Mouse (Mus musculus): ENCODE results near the gene Acox1. TPM values are rescaled to one million over a fixed set of nuclear protein-coding genes. Genes with fewer than 3 reads are reported as not detected.

Acox1 gene
- total and polyA plus RNA-seq, 3 experiments: 17.1 to 21.0 (median 20.4) TPM

DNA sequence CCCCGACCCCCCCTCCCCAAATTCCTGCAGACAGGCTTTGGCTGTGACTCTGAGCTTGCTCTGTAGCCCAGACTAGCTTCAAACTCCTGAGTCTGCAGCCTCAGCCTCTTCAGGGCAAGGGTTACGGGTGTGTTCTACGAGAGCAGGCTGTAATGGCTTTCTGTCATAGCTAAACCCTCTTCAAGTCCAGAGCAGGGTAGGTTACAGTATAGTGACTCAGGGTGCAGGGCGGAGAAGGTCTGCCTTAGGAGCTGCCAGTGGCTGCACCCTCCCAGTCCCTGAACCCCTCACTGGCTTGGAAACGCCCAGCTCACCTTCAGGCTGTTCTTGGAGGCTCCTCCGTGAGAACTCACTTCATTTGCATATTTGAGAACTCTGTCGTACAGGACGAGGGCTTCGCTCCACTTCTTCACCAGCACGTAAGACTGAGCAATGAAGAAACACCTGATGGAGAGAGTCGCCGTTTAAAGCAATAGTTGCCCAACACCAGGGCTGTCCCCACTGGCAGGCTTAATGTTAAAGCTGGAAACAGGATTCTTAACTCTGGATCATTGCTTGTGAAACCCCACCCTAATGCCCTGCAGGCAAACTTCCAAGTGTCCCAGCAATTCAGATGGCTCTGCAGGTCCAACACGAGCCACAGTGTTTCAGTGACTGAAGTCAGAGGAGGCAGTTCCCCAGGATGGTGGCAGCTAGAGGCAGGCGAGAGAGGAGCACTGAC, 48.8 kb upstream of the Acox1 start:
- H3K9me3 ChIP-seq (replicated peaks; ENCODE audit: low read length): no peaks in the 10 kb centered on the region
- no peak overlapping the region for H3K9ac ChIP-seq (ENCODE audit: insufficient read depth, low read depth)
- 0 out of 2 replicates have a peak, but pooled peaks have one; percentile 14 for TF ChIP-seq POLR2A (IDR thresholded peaks at IDR 0.05; ENCODE audit: low read depth, low read length)
- TF ChIP-seq JUND (conservative IDR thresholded peaks at IDR 0.05; ENCODE audit: low read depth, low read length): no peak
- no peak overlapping the region for H3K27ac ChIP-seq (ENCODE audit: insufficient read depth, low read depth)
- H3K79me2 ChIP-seq (replicated peaks; ENCODE audit: control insufficient read depth, extremely low read depth, insufficient read depth, poor library complexity, severe bottlenecking): no peaks in the 10 kb centered on the region
- dilution Hi-C loops (cut with MboI; ENCODE audit: extremely low pct_ligation_motif_present, extremely low pct_unique_long_range_greater_than_20kb, low sequenced_read_pairs): no loop called here
- no peak for DNase-seq (ENCODE audit: extremely low read depth)
- no peak overlapping the region for H3K4me2 ChIP-seq (ENCODE audit: insufficient read depth, low read depth, poor library complexity, severe bottlenecking)
- peaks cover 87 to 99% of the 10 kb centered on the region in 2 experiments for H3K36me3 ChIP-seq (replicated peaks in 1 of 2; ENCODE audit: control insufficient read depth in 1 of 2, insufficient read depth in 1 of 2, low read length in 1 of 2)
- H3K4me1 ChIP-seq (ENCODE audit: control insufficient read depth in 1 of 2, insufficient read depth in 2 of 2): peaks cover 0 to 3% of the 10 kb centered on the region in 2 experiments; a peak in 1 of 4 replicates
- H3K27me3 ChIP-seq (replicated peaks): no peaks in the 10 kb centered on the region
- in situ Hi-C loops (cut with MboI; ENCODE audit: low pct_ligation_motif_present, low pct_unique_long_range_greater_than_20kb, low sequenced_read_pairs): no loop called here
- no peak overlapping the region for H3K4me3 ChIP-seq (replicated peaks in 1 of 3; ENCODE audit: low read depth in 2 of 3, low read length in 2 of 3, poor library complexity in 1 of 3)

- H3K4me1 ChIP-seq (ENCODE audit: control insufficient read depth in 1 of 2, insufficient read depth in 2 of 2): peaks cover 0 to 3% of the 10 kb centered on the region in 2 experiments; a peak in 1 of 4 replicates
- H3K36me3 ChIP-seq (replicated peaks in 1 of 2; ENCODE audit: control insufficient read depth in 1 of 2, insufficient read depth in 1 of 2, low read length in 1 of 2): peaks cover 67 to 81% of the 10 kb centered on the region in 2 experiments
- no peaks in the 10 kb centered on the region for H3K9me3 ChIP-seq (replicated peaks; ENCODE audit: low read length)
- no peak for DNase-seq (ENCODE audit: extremely low read depth)
- dilution Hi-C loops (cut with MboI; ENCODE audit: extremely low pct_ligation_motif_present, extremely low pct_unique_long_range_greater_than_20kb, low sequenced_read_pairs): no loop called here
- in situ Hi-C loops (cut with MboI; ENCODE audit: low pct_ligation_motif_present, low pct_unique_long_range_greater_than_20kb, low sequenced_read_pairs): no loop called here
- H3K27me3 ChIP-seq (replicated peaks): no peaks in the 10 kb centered on the region
- H3K9ac ChIP-seq (ENCODE audit: insufficient read depth, low read depth): no peak overlapping the region
- no peak overlapping the region for H3K27ac ChIP-seq (ENCODE audit: insufficient read depth, low read depth)
- no peaks in the 10 kb centered on the region for H3K79me2 ChIP-seq (replicated peaks; ENCODE audit: control insufficient read depth, extremely low read depth, insufficient read depth, poor library complexity, severe bottlenecking)
- H3K4me2 ChIP-seq (ENCODE audit: insufficient read depth, low read depth, poor library complexity, severe bottlenecking): no peak overlapping the region
- TF ChIP-seq ELF1 (IDR thresholded peaks at IDR 0.05; ENCODE audit: low read depth, low read length): no peak
- TF ChIP-seq RCOR1 (conservative IDR thresholded peaks at IDR 0.05; ENCODE audit: low read depth, low read length): no peak
- TF ChIP-seq USF2 (conservative IDR thresholded peaks at IDR 0.05; ENCODE audit: low read depth, low read length): no peak
- no peak for TF ChIP-seq JUND (conservative IDR thresholded peaks at IDR 0.05; ENCODE audit: low read depth, low read length)
- no peak for TF ChIP-seq ZC3H11A (IDR thresholded peaks at IDR 0.05; ENCODE audit: low read depth, low read length)
- no peak for TF ChIP-seq NRF1 (IDR thresholded peaks at IDR 0.05; ENCODE audit: low read depth, low read length)
- no peak for TF ChIP-seq NELFE (IDR thresholded peaks at IDR 0.05; ENCODE audit: low read depth, low read length)
- TF ChIP-seq CTCF (conservative IDR thresholded peaks at IDR 0.05 in 1 of 2, IDR thresholded peaks at IDR 0.05 in 1 of 2; ENCODE audit: low read depth in 2 of 2, low read length in 2 of 2): no peak
- no peak for TF ChIP-seq UBTF (IDR thresholded peaks at IDR 0.05; ENCODE audit: low read depth, low read length)
- no peak overlapping the region for H3K4me3 ChIP-seq (replicated peaks in 1 of 3; ENCODE audit: low read depth in 2 of 3, low read length in 2 of 3, poor library complexity in 1 of 3)
These were observed 46.8 kb upstream of the Acox1 start for GRCm38 (mm10) chr11:116245616-116246015.

DNA sequence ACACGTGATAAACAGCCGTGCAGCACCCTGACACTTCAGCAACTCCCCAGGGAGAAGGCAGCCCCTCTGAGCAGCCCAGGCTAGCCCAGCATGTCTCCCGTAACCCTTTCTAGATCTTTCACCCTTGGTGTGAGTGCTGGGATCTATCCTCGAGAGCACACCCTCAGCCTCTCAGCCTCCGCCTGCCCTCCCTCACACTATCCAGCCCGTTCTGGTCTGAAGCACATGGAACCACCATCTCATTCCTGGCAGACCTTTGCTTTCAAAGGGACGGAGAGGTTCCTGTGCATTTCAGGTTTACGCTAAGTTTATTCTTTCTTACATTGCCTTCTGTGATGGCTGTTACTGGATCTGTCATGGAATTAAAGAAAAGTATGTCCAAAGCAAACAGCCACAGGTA, 45.7 kb upstream of the Acox1 start:
- Histone ChIP-seq H3K4me3 (replicated peaks in 1 of 3; ENCODE audit: low read depth in 2 of 3, low read length in 2 of 3, poor library complexity in 1 of 3) (no peak overlapping the region), H3K27me3 (replicated peaks) (no peaks in the 10 kb centered on the region), H3K36me3 (replicated peaks in 1 of 2; ENCODE audit: control insufficient read depth in 1 of 2, insufficient read depth in 1 of 2, low read length in 1 of 2) (peaks cover 57 to 70% of the 10 kb centered on the region in 2 experiments), H3K79me2 (replicated peaks; ENCODE audit: control insufficient read depth, extremely low read depth, insufficient read depth, poor library complexity, severe bottlenecking) (no peaks in the 10 kb centered on the region), H3K4me2 (ENCODE audit: insufficient read depth, low read depth, poor library complexity, severe bottlenecking) (no peak overlapping the region), H3K9me3 (replicated peaks; ENCODE audit: low read length) (no peaks in the 10 kb centered on the region), H3K9ac (ENCODE audit: insufficient read depth, low read depth) (no peak overlapping the region), H3K27ac (ENCODE audit: insufficient read depth, low read depth) (no peak overlapping the region), H3K4me1 (ENCODE audit: control insufficient read depth in 1 of 2, insufficient read depth in 2 of 2) (peaks cover 0 to 3% of the 10 kb centered on the region in 2 experiments; a peak in 1 of 4 replicates)
- no peak for TF ChIP-seq ZNF384 (IDR thresholded peaks at IDR 0.05; ENCODE audit: low read depth, low read length)
- no peak for TF ChIP-seq JUND (conservative IDR thresholded peaks at IDR 0.05; ENCODE audit: low read depth, low read length)
- no peak for TF ChIP-seq TCF12 (IDR thresholded peaks at IDR 0.05; ENCODE audit: low read depth, low read length)
- TF ChIP-seq CHD2 (IDR thresholded peaks at IDR 0.05; ENCODE audit: low read length): no peak
- TF ChIP-seq GABPA (IDR thresholded peaks at IDR 0.05; ENCODE audit: insufficient replicate concordance, low read depth, low read length): no peak
- no peak for TF ChIP-seq ZKSCAN1 (IDR thresholded peaks at IDR 0.05; ENCODE audit: borderline replicate concordance, low read depth, low read length)
- TF ChIP-seq SIN3A (IDR thresholded peaks at IDR 0.05; ENCODE audit: low read length): no peak
- no peak for TF ChIP-seq E2F4 (IDR thresholded peaks at IDR 0.05; ENCODE audit: insufficient replicate concordance, low read depth, low read length)
- no peak for TF ChIP-seq POLR2A (IDR thresholded peaks at IDR 0.05; ENCODE audit: low read depth, low read length)
- no peak for TF ChIP-seq NRF1 (IDR thresholded peaks at IDR 0.05; ENCODE audit: low read depth, low read length)
- no peak for TF ChIP-seq EP300 (IDR thresholded peaks at IDR 0.05; ENCODE audit: low read length)
- TF ChIP-seq SMC3 (IDR thresholded peaks at IDR 0.05; ENCODE audit: low read depth, low read length): no peak
- no peak for TF ChIP-seq TBP (conservative IDR thresholded peaks at IDR 0.05; ENCODE audit: low read depth, low read length)
- TF ChIP-seq USF2 (conservative IDR thresholded peaks at IDR 0.05; ENCODE audit: low read depth, low read length): no peak
- no peak for TF ChIP-seq POLR2AphosphoS2 (IDR thresholded peaks at IDR 0.05; ENCODE audit: low read depth, low read length)
- no peak for TF ChIP-seq ETS1 (conservative IDR thresholded peaks at IDR 0.05; ENCODE audit: low read depth, low read length)
- TF ChIP-seq CHD1 (IDR thresholded peaks at IDR 0.05; ENCODE audit: low read depth, low read length): no peak
- TF ChIP-seq MXI1 (IDR thresholded peaks at IDR 0.05; ENCODE audit: low read depth, low read length): no peak
- in situ Hi-C loops (cut with MboI; ENCODE audit: low pct_ligation_motif_present, low pct_unique_long_range_greater_than_20kb, low sequenced_read_pairs) (no loop called here), dilution Hi-C loops (cut with MboI; ENCODE audit: extremely low pct_ligation_motif_present, extremely low pct_unique_long_range_greater_than_20kb, low sequenced_read_pairs) (no loop called here)
- no peak for DNase-seq (ENCODE audit: extremely low read depth)
